Mouse (Mus musculus) urinary bladder, postnatal 14 days (tissue): Measurements from ENCODE around the gene Elk1.

Source experiments
- DNase-seq: peaks from one replicate; pipeline ENCODE4 v3.0.0; 2021; ENCODE audit warnings: low spot score

The Elk1 gene

GRCm38 (mm10) chrX:20950191-20950880 lies at the start of gene Elk1:
TSS of gene Elk1 (minus strand) at chrX:20950608.
- peak; percentile 80 for DNase-seq

GRCm38 (mm10) chrX:20980901-20981300 lies 30.5 kb upstream of the Elk1 start:
- DNase-seq = no peak

GRCm38 (mm10) chrX:20961477-20962378 lies 11.3 kb upstream of the Elk1 start, which contains the start of gene Uxt:
TSS of gene Uxt (minus strand) at chrX:20962017.
- peak; percentile 87 for DNase-seq

- peak; percentile 35 for DNase-seq
These were observed 4.4 kb downstream of the Elk1 start for GRCm38 (mm10) chrX:20946055-20946454.

GRCm38 (mm10) chrX:20931963-20932362 lies 18.4 kb downstream of the Elk1 start:
- no peak for DNase-seq

GRCm38 (mm10) chrX:20931364-20931763 lies 19.0 kb downstream of the Elk1 start, which contains the start of gene Cfp:
TSS of gene Cfp (minus strand) at chrX:20931555.
- no peak for DNase-seq

- no peak for DNase-seq
These were observed 20.5 kb downstream of the Elk1 start for GRCm38 (mm10) chrX:20929859-20930258.

- DNase-seq = no peak
These were observed 25.4 kb downstream of the Elk1 start for GRCm38 (mm10) chrX:20924976-20925375.

GRCm38 (mm10) chrX:20923506-20923905 lies 26.9 kb downstream of the Elk1 start:
- no peak for DNase-seq

GRCm38 (mm10) chrX:20921366-20921765 lies 29.0 kb downstream of the Elk1 start:
- no peak for DNase-seq

GRCm38 (mm10) chrX:20920844-20921364 lies 29.5 kb downstream of the Elk1 start, which contains the start of gene Syn1:
TSS of gene Syn1 (minus strand) at chrX:20921004.
- DNase-seq = peak; percentile 68

GRCm38 (mm10) chrX:20920249-20920843 lies 30.1 kb downstream of the Elk1 start:
- DNase-seq = no peak

GRCm38 (mm10) chrX:20915075-20915474 lies 35.3 kb downstream of the Elk1 start:
- DNase-seq = no peak

- DNase-seq = no peak
These were observed 36.7 kb downstream of the Elk1 start for GRCm38 (mm10) chrX:20913726-20914125.

GRCm38 (mm10) chrX:20910074-20910473 lies 40.3 kb downstream of the Elk1 start:
- no peak for DNase-seq
